Mouse (Mus musculus) hindbrain, postnatal 0 days (tissue): ENCODE data around the gene Shf. TPM values are rescaled to one million over a fixed set of nuclear protein-coding genes. Genes with fewer than 3 reads are reported as not detected.
A peak's percentile ranks its signal among the peaks of the same experiment; 100 is the strongest.
"Not testable (repeated sequence)": the region's sequence is repeated elsewhere in the genome, so short reads cannot be mapped to it uniquely, and the experiment has no call there.

Experiments
- ATAC-seq: fragments of 200-750 bp; cut with Nextera tagmentation; 2 replicates; pipeline ENCODE4 v1.8.0; 2017; ENCODE audit warnings: mild to moderate bottlenecking, moderate TSS enrichment, moderate library complexity
- DNase-seq: peaks from one replicate; pipeline ENCODE4 v3.0.0-alpha.2; 2015; ENCODE audit warnings: low spot score
- H3K27ac ChIP-seq: fragments of 300-500 bp; sonication (generic); 2 replicates; pipeline ENCODE4 v1.5.1; 2014; ENCODE audit warnings: mild to moderate bottlenecking
- H3K27me3 ChIP-seq: fragments of 300-500 bp; sonication (generic); 2 replicates; pipeline ENCODE4 v1.6.1; 2014; ENCODE audit warnings: low read length, mixed read lengths; ENCODE audit not compliant: insufficient read depth
- H3K36me3 ChIP-seq: fragments of 300-500 bp; sonication (generic); 2 replicates; pipeline ENCODE4 v1.6.1; 2014; ENCODE audit warnings: low read length, mixed read lengths; ENCODE audit not compliant: insufficient read depth
- H3K4me1 ChIP-seq: fragments of 300-500 bp; sonication (generic); 2 replicates; pipeline ENCODE4 v1.6.1; 2014; ENCODE audit warnings: antibody characterized with exemption, low read length, mixed read lengths; ENCODE audit not compliant: insufficient read depth
- H3K4me2 ChIP-seq: fragments of 300-500 bp; sonication (generic); 2 replicates; pipeline ENCODE4 v1.6.1; 2014; ENCODE audit warnings: low read depth, mild to moderate bottlenecking, low read length, moderate library complexity, mixed read lengths
- H3K4me3 ChIP-seq: fragments of 300-500 bp; sonication (generic); 2 replicates; pipeline ENCODE4 v1.5.1; 2014; ENCODE audit warnings: low read length
- H3K9ac ChIP-seq: fragments of 300-500 bp; sonication (generic); replicated peaks from 2 replicates; pipeline ENCODE4 v1.6.1; 2014; ENCODE audit warnings: mild to moderate bottlenecking, low read length, moderate library complexity, mixed read lengths
- H3K9me3 ChIP-seq: fragments of 300-500 bp; sonication (generic); 2 replicates; pipeline ENCODE4 v1.6.1; 2016; ENCODE audit warnings: low read length, mixed read lengths
- CTCF ChIP-seq: IDR thresholded peaks from 2 replicates; pipeline ENCODE4 v1.5.1; 2016; ENCODE audit warnings: antibody characterized with exemption, control low read depth, low read depth
- WGBS: fragments of 180-500 bp; shearing (Covaris S2); extraction: QIAGEN DNeasy Blood & Tissue Kit; methylation state at CpG from one replicate; pipeline ENCODE4 v1.1.7; 2014; 5-methylcytosine and 5-hydroxymethylcytosine counted together
- polyA plus RNA-seq: library from polyadenylated mRNA; unstranded; fragments of >200 nt; fragmentation: Nextera tagmentation; extraction: Ambion mirVana; gene quantifications from 2 replicates; pipeline ENCODE4 v1.2.1, GENCODE M21; 2015
- total RNA-seq: library from RNA; depleted of rRNA; stranded (reverse); fragments of >200 nt; gene quantifications from 2 replicates; pipeline ENCODE4 v1.2.3, GENCODE M21; 2014; rRNA removed

Shf gene
- total RNA-seq (131 and 134 TPM in 2 replicates), polyA plus RNA-seq (12.2 and 13.0 TPM in 2 replicates)

- Histone ChIP-seq H3K9ac (peak within 1 kb of the TSS; percentile 87), H3K4me1 (peaks cover 11% of the 10 kb centered on the region), H3K36me3 (no peaks in the 10 kb centered on the region), H3K27me3 (no peaks in the 10 kb centered on the region), H3K4me2 (peak within 1 kb of the TSS; percentile 90), H3K27ac (peak within 1 kb of the TSS; percentile 78), H3K4me3 (peak within 1 kb of the TSS; percentile 87), H3K9me3 (no peaks in the 10 kb centered on the region)
- TF ChIP-seq CTCF, result no peak
- WGBS, result under 1% methylated on average over 48 of the region's 54 CpGs
- DNase-seq (peak; percentile 91), ATAC-seq (peak; percentile 91)
These were observed at the start of gene Shf for GRCm38 (mm10) chr2:122368995-122369739. Gene Shf, minus strand, starts transcription at chr2:122369162.

- no peaks in the 10 kb centered on the region for H3K27me3 ChIP-seq
- no peak overlapping the region for H3K9ac ChIP-seq
- no peak overlapping the region for H3K4me3 ChIP-seq
- ATAC-seq (no peak), DNase-seq (no peak)
- no peak overlapping the region for H3K4me2 ChIP-seq
- H3K9me3 ChIP-seq, result no peaks in the 10 kb centered on the region
- no peak overlapping the region for H3K27ac ChIP-seq
- no peak for TF ChIP-seq CTCF
- WGBS, result 75% methylated on average over 7 of the region's 7 CpGs
- no peaks in the 10 kb centered on the region for H3K36me3 ChIP-seq
- H3K4me1 ChIP-seq, result no peaks in the 10 kb centered on the region
These were observed 40.0 kb upstream of the Shf start for GRCm38 (mm10) chr2:122408928-122409327.

- no peak overlapping the region for H3K4me3 ChIP-seq
- no peaks in the 10 kb centered on the region for H3K4me1 ChIP-seq
- no peak for TF ChIP-seq CTCF
- 90% methylated on average over 2 of the region's 2 CpGs for whole genome bisulfite sequencing
- H3K36me3 ChIP-seq, result no peaks in the 10 kb centered on the region
- no peaks in the 10 kb centered on the region for H3K27me3 ChIP-seq
- DNase-seq (no peak), ATAC-seq (no peak)
- no peak overlapping the region for H3K27ac ChIP-seq
- H3K9ac ChIP-seq, result no peak overlapping the region
- H3K9me3 ChIP-seq, result no peaks in the 10 kb centered on the region
- H3K4me2 ChIP-seq, result no peak overlapping the region
These were observed 38.6 kb upstream of the Shf start for GRCm38 (mm10) chr2:122407607-122408006.

- 97% methylated on average over 1 of the region's 1 CpGs for WGBS
These were observed 27.2 kb upstream of the Shf start for GRCm38 (mm10) chr2:122396150-122396549.

GRCm38 (mm10) chr2:122387135-122387534 is 18.2 kb upstream of the Shf start:
- not testable (repeated sequence) for H3K4me2 ChIP-seq, DNase-seq, H3K9ac ChIP-seq, H3K27ac ChIP-seq, H3K36me3 ChIP-seq, H3K27me3 ChIP-seq, ATAC-seq, H3K4me1 ChIP-seq, H3K4me3 ChIP-seq, H3K9me3 ChIP-seq
- WGBS, result 94% methylated on average over 3 of the region's 3 CpGs

More at GRCm38 (mm10) chr2:122396150-122396549, 27.2 kb upstream of the Shf start:
- Histone ChIP-seq H3K9me3 (no peaks in the 10 kb centered on the region), H3K4me3 (no peak overlapping the region), H3K27ac (no peak overlapping the region), H3K9ac (no peak overlapping the region), H3K4me2 (no peak overlapping the region), H3K27me3 (no peaks in the 10 kb centered on the region), H3K4me1 (no peaks in the 10 kb centered on the region), H3K36me3 (no peaks in the 10 kb centered on the region)
- DNase-seq, result no peak
- no peak for TF ChIP-seq CTCF
- ATAC-seq, result no peak

GRCm38 (mm10) chr2:122385095-122385494 is 16.1 kb upstream of the Shf start:
- 44% methylated on average over 3 of the region's 3 CpGs for WGBS
- TF ChIP-seq CTCF, result no peak

GRCm38 (mm10) chr2:122382121-122382520 is 13.2 kb upstream of the Shf start:
- H3K9ac ChIP-seq, result no peak overlapping the region
- 86% methylated on average over 6 of the region's 6 CpGs for WGBS
- no peak overlapping the region for H3K4me2 ChIP-seq
- H3K27ac ChIP-seq, result no peak overlapping the region
- no peaks in the 10 kb centered on the region for H3K27me3 ChIP-seq
- ATAC-seq (no peak), DNase-seq (no peak)
- H3K9me3 ChIP-seq, result no peaks in the 10 kb centered on the region
- no peak for TF ChIP-seq CTCF
- H3K36me3 ChIP-seq, result no peaks in the 10 kb centered on the region
- peaks cover 5% of the 10 kb centered on the region; the same call in 1 of the 2 replicates for H3K4me1 ChIP-seq
- H3K4me3 ChIP-seq, result no peak overlapping the region

More at GRCm38 (mm10) chr2:122385095-122385494, 16.1 kb upstream of the Shf start:
- no peak overlapping the region for H3K4me3 ChIP-seq
- no peaks in the 10 kb centered on the region for H3K9me3 ChIP-seq
- H3K4me1 ChIP-seq, result no peaks in the 10 kb centered on the region
- H3K9ac ChIP-seq, result no peak overlapping the region
- H3K36me3 ChIP-seq, result no peaks in the 10 kb centered on the region
- no peak for DNase-seq
- no peak overlapping the region for H3K4me2 ChIP-seq
- no peak for ATAC-seq
- H3K27me3 ChIP-seq, result no peaks in the 10 kb centered on the region
- no peak overlapping the region for H3K27ac ChIP-seq
